Mouse (Mus musculus): ENCODE results near the gene Hist1h2ag.

DNA sequence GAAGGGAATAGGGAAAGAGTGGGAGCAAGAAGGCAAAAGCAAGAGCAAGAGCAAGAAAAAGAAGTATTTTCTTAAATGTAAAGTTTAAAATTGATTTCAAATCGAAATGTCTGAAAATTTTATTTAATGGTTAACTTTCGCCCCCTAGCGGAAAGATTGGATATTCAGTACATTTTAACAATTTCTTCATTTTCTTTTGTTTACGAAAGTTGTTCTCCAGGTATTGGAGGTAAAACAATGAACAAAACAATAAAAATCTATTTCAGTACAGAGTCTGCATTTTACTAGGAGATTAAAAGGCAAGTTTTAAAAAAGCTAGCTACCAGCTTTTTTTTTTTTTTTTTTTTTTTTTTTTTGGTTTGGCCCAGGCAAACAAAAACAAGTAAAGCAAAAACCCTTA, 12.3 kb downstream of the Hist1h2ag start:
- TF ChIP-seq CTCF (IDR thresholded peaks at IDR 0.05; ENCODE audit: borderline replicate concordance, control insufficient read depth, extremely low read depth, insufficient read depth, low read length, poor library complexity), result no peak
- TF ChIP-seq POLR2A (IDR thresholded peaks at IDR 0.05; ENCODE audit: control insufficient read depth, extremely low read depth, insufficient read depth, low read length, poor library complexity), result no peak

Data from thymus, adult 2 months (tissue).